Mouse (Mus musculus): ENCODE measurements around the gene Chst5. TPM values are rescaled to one million over a fixed set of nuclear protein-coding genes. Genes with fewer than 3 reads are reported as not detected.

Chst5 gene
- total and polyA plus RNA-seq, 3 experiments, result not detected

DNA sequence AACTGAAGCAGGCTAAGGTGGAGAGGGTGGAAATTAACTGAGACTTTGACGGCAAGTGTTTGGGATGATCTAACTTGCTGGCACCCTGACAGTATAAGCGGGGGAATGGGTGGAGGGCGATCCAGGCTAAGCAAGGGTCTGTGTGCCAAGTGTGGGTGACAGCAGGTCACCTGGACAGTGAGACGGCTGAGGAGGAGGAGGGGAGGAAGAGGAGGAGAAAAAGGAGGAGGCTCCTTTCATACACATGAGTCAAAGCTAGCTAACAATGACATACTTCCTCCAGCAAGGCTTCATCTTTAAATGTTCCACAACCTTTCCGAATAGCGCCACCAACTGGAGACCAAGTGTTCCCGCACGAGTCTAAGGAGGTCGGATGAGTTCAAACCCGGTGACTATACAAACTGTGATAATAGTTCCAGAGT is 13.1 kb upstream of the Chst5 start (continued):
- TF ChIP-seq USF2 (IDR thresholded peaks at IDR 0.05; ENCODE audit: borderline replicate concordance in 1 of 2, insufficient read depth in 1 of 2, low read depth in 1 of 2, low read length in 2 of 2), result no peak

- DNase-seq (ENCODE audit: low read depth, low spot score), result peak; percentile 52
- H3K27me3 ChIP-seq (ENCODE audit: control insufficient read depth in 1 of 2, insufficient read depth in 2 of 2, low read length in 2 of 2), result no peaks in the 10 kb centered on the region
- TF ChIP-seq POLR2A (IDR thresholded peaks at IDR 0.05; ENCODE audit: control insufficient read depth in 1 of 2, insufficient read depth in 1 of 2, low read depth in 1 of 2, low read length in 2 of 2, poor library complexity in 1 of 2) (no peak), MXI1 (IDR thresholded peaks at IDR 0.05; ENCODE audit: low read depth, low read length) (no peak), ZC3H11A (IDR thresholded peaks at IDR 0.05; ENCODE audit: low read depth, low read length) (no peak), GATA1 (IDR thresholded peaks at IDR 0.05; ENCODE audit: low read depth, low read length) (no peak), POLR2AphosphoS2 (IDR thresholded peaks at IDR 0.05; ENCODE audit: low read length) (no peak), CHD2 (IDR thresholded peaks at IDR 0.05; ENCODE audit: low read length) (no peak), TBP (IDR thresholded peaks at IDR 0.05; ENCODE audit: low read depth, low read length) (no peak), NELFE (IDR thresholded peaks at IDR 0.05; ENCODE audit: low read depth, low read length) (no peak), POLR2AphosphoS5 (IDR thresholded peaks at IDR 0.05; ENCODE audit: borderline replicate concordance, low read depth, low read length) (no peak), ELF1 (IDR thresholded peaks at IDR 0.05; ENCODE audit: low read depth, low read length) (no peak), USF1 (IDR thresholded peaks at IDR 0.05; ENCODE audit: low read depth, low read length) (no peak), E2F4 (IDR thresholded peaks at IDR 0.05; ENCODE audit: borderline replicate concordance, low read depth, low read length) (no peak), SIN3A (IDR thresholded peaks at IDR 0.05; ENCODE audit: low read length) (no peak), HCFC1 (IDR thresholded peaks at IDR 0.05; ENCODE audit: low read depth, low read length) (no peak)
- no peak overlapping the region; the same call in 1 of the 2 replicates for H3K27ac ChIP-seq (ENCODE audit: control insufficient read depth, low read depth, low read length)
- peak overlapping the region; percentile 20 to 38; a peak in 2 of 4 replicates for H3K4me3 ChIP-seq (ENCODE audit: control insufficient read depth in 1 of 2, insufficient read depth in 1 of 2, low read depth in 2 of 2, low read length in 2 of 2)
- H3K36me3 ChIP-seq (ENCODE audit: control insufficient read depth in 1 of 2, insufficient read depth in 2 of 2, low read length in 2 of 2), result peaks cover 0 to 11% of the 10 kb centered on the region in 2 experiments; a peak in 2 of 4 replicates
- peaks cover 0 to 21% of the 10 kb centered on the region in 2 experiments; a peak in 2 of 4 replicates for H3K4me1 ChIP-seq (ENCODE audit: control insufficient read depth in 1 of 2, insufficient read depth in 2 of 2, low read length in 2 of 2)
- no peaks in the 10 kb centered on the region for H3K9me3 ChIP-seq (replicated peaks; ENCODE audit: insufficient read depth, low read length)
- H3K9ac ChIP-seq (ENCODE audit: control insufficient read depth, low read depth, low read length, poor library complexity, severe bottlenecking), result no peak overlapping the region; the same call in 1 of the 2 replicates
- no peaks in the 10 kb centered on the region for H3K79me2 ChIP-seq (ENCODE audit: control insufficient read depth, insufficient read depth, low read length, poor library complexity)
Observed at GRCm38 (mm10) chr8:111920971-111921370, 10.7 kb upstream of the Chst5 start.

DNA sequence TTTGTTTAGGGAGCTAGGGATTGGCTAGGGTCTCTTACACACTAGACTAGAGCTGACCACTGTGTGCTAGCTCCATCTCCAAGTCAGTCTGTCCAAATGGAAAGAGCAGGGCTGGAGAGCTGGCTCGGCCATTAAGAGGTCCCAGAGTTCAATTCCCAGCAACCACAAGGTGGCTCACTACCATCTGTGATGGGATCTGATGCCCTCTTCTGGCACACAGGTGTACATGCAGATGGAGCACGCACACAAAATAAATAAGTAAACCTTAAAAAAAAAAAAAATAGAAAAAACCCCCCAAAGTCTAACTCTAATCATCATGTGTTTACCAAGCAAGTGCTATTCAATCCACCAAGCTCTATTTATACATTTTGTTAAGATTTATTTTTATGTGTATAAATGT is 9.4 kb upstream of the Chst5 start:
- DNase-seq (ENCODE audit: low read depth, low spot score), result peak; percentile 66
- Histone ChIP-seq H3K4me1 (ENCODE audit: control insufficient read depth in 1 of 2, insufficient read depth in 2 of 2, low read length in 2 of 2) (peaks cover 0 to 13% of the 10 kb centered on the region in 2 experiments; a peak in 2 of 4 replicates), H3K79me2 (ENCODE audit: control insufficient read depth, insufficient read depth, low read length, poor library complexity) (no peaks in the 10 kb centered on the region), H3K36me3 (ENCODE audit: control insufficient read depth in 1 of 2, insufficient read depth in 2 of 2, low read length in 2 of 2) (peaks cover 0 to 7% of the 10 kb centered on the region in 2 experiments; a peak in 2 of 4 replicates), H3K27ac (ENCODE audit: control insufficient read depth, low read depth, low read length) (no peak overlapping the region), H3K4me3 (ENCODE audit: control insufficient read depth in 1 of 2, insufficient read depth in 1 of 2, low read depth in 2 of 2, low read length in 2 of 2) (no peak overlapping the region), H3K9ac (ENCODE audit: control insufficient read depth, low read depth, low read length, poor library complexity, severe bottlenecking) (no peak overlapping the region), H3K9me3 (replicated peaks; ENCODE audit: insufficient read depth, low read length) (no peaks in the 10 kb centered on the region), H3K27me3 (ENCODE audit: control insufficient read depth in 1 of 2, insufficient read depth in 2 of 2, low read length in 2 of 2) (no peaks in the 10 kb centered on the region)
- TF ChIP-seq EP300 (IDR thresholded peaks at IDR 0.05; ENCODE audit: low read depth in 1 of 2, low read length in 2 of 2), result no peak
- TF ChIP-seq GATA1 (IDR thresholded peaks at IDR 0.05; ENCODE audit: low read depth, low read length), result no peak
- no peak; the same call in 1 of the 2 replicates for TF ChIP-seq ZC3H11A (IDR thresholded peaks at IDR 0.05; ENCODE audit: low read depth, low read length)
- TF ChIP-seq SIN3A (IDR thresholded peaks at IDR 0.05; ENCODE audit: low read length), result no peak
- TF ChIP-seq POLR2AphosphoS5 (IDR thresholded peaks at IDR 0.05; ENCODE audit: borderline replicate concordance, low read depth, low read length), result no peak
- TF ChIP-seq UBTF (IDR thresholded peaks at IDR 0.05; ENCODE audit: borderline replicate concordance, insufficient read depth, low read depth, low read length), result no peak
- no peak for TF ChIP-seq E2F4 (IDR thresholded peaks at IDR 0.05; ENCODE audit: borderline replicate concordance, low read depth, low read length)
- no peak for TF ChIP-seq CHD2 (IDR thresholded peaks at IDR 0.05; ENCODE audit: low read length)
- no peak for TF ChIP-seq USF1 (IDR thresholded peaks at IDR 0.05; ENCODE audit: low read depth, low read length)
- no peak for TF ChIP-seq KAT2A (conservative IDR thresholded peaks at IDR 0.05; ENCODE audit: low read depth, low read length)
- TF ChIP-seq TAL1 (IDR thresholded peaks at IDR 0.05; ENCODE audit: low read length), result no peak
- no peak for TF ChIP-seq USF2 (IDR thresholded peaks at IDR 0.05; ENCODE audit: borderline replicate concordance in 1 of 2, insufficient read depth in 1 of 2, low read depth in 1 of 2, low read length in 2 of 2)
- TF ChIP-seq ZKSCAN1 (IDR thresholded peaks at IDR 0.05; ENCODE audit: low read depth, low read length), result no peak
- TF ChIP-seq RCOR1 (IDR thresholded peaks at IDR 0.05; ENCODE audit: low read depth, low read length), result no peak
- TF ChIP-seq ZNF384 (IDR thresholded peaks at IDR 0.05; ENCODE audit: low read depth, low read length), result peak; percentile 83
- TF ChIP-seq SMC3 (IDR thresholded peaks at IDR 0.05; ENCODE audit: low read depth, low read length), result peak; percentile 77
- peak; percentile 45 to 94 (median 75) for TF ChIP-seq CTCF (IDR thresholded peaks at IDR 0.05 in 2 of 3, conservative IDR thresholded peaks at IDR 0.05 in 1 of 3; ENCODE audit: control insufficient read depth in 1 of 3, insufficient read depth in 1 of 3, low read depth in 2 of 3, low read length in 3 of 3, poor library complexity in 1 of 3, severe bottlenecking in 1 of 3)
- TF ChIP-seq ELF1 (IDR thresholded peaks at IDR 0.05; ENCODE audit: low read depth, low read length), result no peak
- TF ChIP-seq MAZ (IDR thresholded peaks at IDR 0.05; ENCODE audit: low read depth, low read length), result no peak
- peak; percentile 42 for TF ChIP-seq RAD21 (IDR thresholded peaks at IDR 0.05; ENCODE audit: low read depth, low read length)
- no peak for TF ChIP-seq NELFE (IDR thresholded peaks at IDR 0.05; ENCODE audit: low read depth, low read length)
- TF ChIP-seq MEF2A (IDR thresholded peaks at IDR 0.05; ENCODE audit: extremely low read depth, insufficient replicate concordance, low read depth, low read length, poor library complexity, severe bottlenecking), result no peak
- TF ChIP-seq POLR2A (IDR thresholded peaks at IDR 0.05; ENCODE audit: control insufficient read depth in 1 of 2, insufficient read depth in 1 of 2, low read depth in 1 of 2, low read length in 2 of 2, poor library complexity in 1 of 2), result no peak
